Comparison of ENCODE assay signal across 9 mouse cellular contexts in genomic region chr11:17052476-17053049, GRCm38 (mm10). TPM values are rescaled to one million over a fixed set of nuclear protein-coding genes. Genes with fewer than 3 reads are reported as not detected.
DNase-seq lines count a peak whose midpoint lies in the region; ATAC-seq and TF ChIP-seq lines count a peak whose summit lies in the region.
"Had no signal": no experiment of that assay in that cellular context is flagged by ENCODE, and none has a peak within 500 bp of the region (broad histone marks: within the 10 kb centered on the region; RNA-seq: fewer than 3 reads in every experiment).

No protein-coding gene starts in this region.

- peak; percentile 42; the same call in 1 of the 2 replicates for TF ChIP-seq POLR2A in cerebellum, adult 2 months (IDR thresholded peaks at IDR 0.05; ENCODE audit: borderline replicate concordance, insufficient read depth, low read length)

- no peak for ATAC-seq in kidney, postnatal 0 days (replicated peaks; ENCODE audit: low FRiP score, low read depth)
- peak; percentile 40; the same call in 1 of the 2 replicates for ATAC-seq in granulocyte monocyte progenitor cell, adult 5-6 weeks (replicated peaks; ENCODE audit: poor library complexity, severe bottlenecking)
- peak; percentile 19; the same call in 1 of the 2 replicates for ATAC-seq in midbrain, embryonic 13.5 days
- no peak for ATAC-seq in monocyte, adult 5-6 weeks (replicated peaks; ENCODE audit: insufficient number of reproducible peaks, low FRiP score, low TSS enrichment, poor library complexity, severe bottlenecking)
- ATAC-seq in inflammation-experienced regulatory T-cells, adult 6 months = no peak

- H3K9ac ChIP-seq in kidney, postnatal 0 days (ENCODE audit: low read depth, low read length) = peak overlapping the region; percentile 67
- peak overlapping the region; percentile 89 for H3K9ac ChIP-seq in midbrain, embryonic 13.5 days (replicated peaks)

- H3K4me2 ChIP-seq in kidney, postnatal 0 days (ENCODE audit: low read length) = peak overlapping the region; percentile 67
- peak overlapping the region; percentile 64 for H3K4me2 ChIP-seq in midbrain, embryonic 13.5 days (replicated peaks)

- 10% methylated on average over 6 of the region's 6 CpGs for WGBS in kidney, postnatal 0 days
- 1% methylated on average over 6 of the region's 6 CpGs for WGBS in cerebellum, adult 2 months
- WGBS in midbrain, embryonic 13.5 days = 17% methylated on average over 6 of the region's 6 CpGs

- H3K4me1 ChIP-seq in kidney, postnatal 0 days (replicated peaks; ENCODE audit: insufficient read depth, low read length) = peaks cover 7% of the 10 kb centered on the region
- H3K4me1 ChIP-seq in cerebellum, adult 2 months (ENCODE audit: control insufficient read depth, insufficient read depth, low read length) = peaks cover 5% of the 10 kb centered on the region; the same call in 1 of the 2 replicates
- H3K4me1 ChIP-seq in midbrain, embryonic 13.5 days (replicated peaks) = peaks cover 28% of the 10 kb centered on the region

- no peaks in the 10 kb centered on the region for H3K9me3 ChIP-seq in kidney, postnatal 0 days (replicated peaks; ENCODE audit: low read length)
- no peaks in the 10 kb centered on the region for H3K9me3 ChIP-seq in midbrain, embryonic 13.5 days
- H3K9me3 ChIP-seq: G1E had no signal

- DNase-seq in kidney, postnatal 0 days (ENCODE audit: low spot score) = peak; percentile 32
- DNase-seq in kidney, adult 18-20 months = no peak
- DNase-seq in cerebellum, adult 2 months = peak; percentile 71 to 87
- DNase-seq in layer of hippocampus, adult 8-10 months (ENCODE audit: low spot score in 2 of 2) = peak; percentile 27 to 43

- TF ChIP-seq CTCF in kidney, postnatal 0 days (IDR thresholded peaks at IDR 0.05; ENCODE audit: low read depth) = no peak
- TF ChIP-seq CTCF in cerebellum, adult 2 months (IDR thresholded peaks at IDR 0.05; ENCODE audit: borderline replicate concordance, insufficient read depth, low read depth, low read length) = no peak

- no peak overlapping the region for H3K27ac ChIP-seq in kidney, postnatal 0 days
- H3K27ac ChIP-seq in cerebellum, adult 2 months (ENCODE audit: insufficient read depth, low read length) = peak overlapping the region; percentile 89
- peak overlapping the region; percentile 94 for H3K27ac ChIP-seq in midbrain, embryonic 13.5 days

- no peaks in the 10 kb centered on the region for H3K36me3 ChIP-seq in kidney, postnatal 0 days (ENCODE audit: insufficient read depth, low read length)
- peaks cover 3% of the 10 kb centered on the region; the same call in 1 of the 2 replicates for H3K36me3 ChIP-seq in midbrain, embryonic 13.5 days
- H3K36me3 ChIP-seq: G1E had no signal

- no peaks in the 10 kb centered on the region for H3K27me3 ChIP-seq in kidney, postnatal 0 days (ENCODE audit: insufficient read depth, low read length)
- no peaks in the 10 kb centered on the region for H3K27me3 ChIP-seq in cerebellum, adult 2 months (ENCODE audit: control insufficient read depth, insufficient read depth, low read length)
- no peaks in the 10 kb centered on the region for H3K27me3 ChIP-seq in midbrain, embryonic 13.5 days

- peak overlapping the region; percentile 54 for H3K4me3 ChIP-seq in kidney, postnatal 0 days (replicated peaks; ENCODE audit: low read depth, low read length)
- peak overlapping the region; percentile 85 for H3K4me3 ChIP-seq in cerebellum, adult 2 months (replicated peaks; ENCODE audit: insufficient read depth, low read depth, low read length)
- H3K4me3 ChIP-seq in midbrain, embryonic 13.5 days (replicated peaks) = peak overlapping the region; percentile 77

RNA-seq across cellular contexts. Expression of gene Plek, which starts 0.4 kb away (rescaled TPM):
- 1.2 and 1.4 TPM in 2 replicates for polyA plus RNA-seq in kidney, postnatal 0 days (2015; fragmentation: Nextera tagmentation; extraction: Ambion mirVana)
- polyA plus RNA-seq in cerebellum, adult 2 months (2012; rRNA removed) = 5.2 and 5.7 TPM in 2 replicates
- total RNA-seq in granulocyte monocyte progenitor cell, adult 5-6 weeks (2014; fragmentation: Nextera tagmentation) = 13.9 and 16.8 TPM in 2 replicates
- total RNA-seq in granulocyte monocyte progenitor cell, adult 5-6 weeks (2017) = 27.5 and 27.9 TPM in 2 replicates
- total RNA-seq in layer of hippocampus, adult 8-10 months (2022) = 10 to 100 TPM in 2 of 4 experiments, 1 to 10 TPM in 2; 6.0 to 39.3 (median 21.0) TPM
- polyA plus RNA-seq in midbrain, embryonic 13.5 days (2015; fragmentation: Nextera tagmentation; extraction: Ambion mirVana) = 3.5 and 3.8 TPM in 2 replicates
- 730 to 802 TPM (median 760 TPM) in 3 replicates for total RNA-seq in monocyte, adult 5-6 weeks (2017)
- polyA plus RNA-seq in inflammation-experienced regulatory T-cells, adult 6 months (2017; shearing (Covaris generic)) = 100 to 1,000 TPM in 1 of 3 experiments, 1 to 10 TPM in 2; 3.7 to 107 (median 5.9) TPM

RNA-seq across cellular contexts. Expression of gene Cnrip1, which starts 1.2 kb away (rescaled TPM):
- 26.7 and 27.1 TPM in 2 replicates for polyA plus RNA-seq in kidney, postnatal 0 days (2015; fragmentation: Nextera tagmentation; extraction: Ambion mirVana)
- 83.5 and 87.6 TPM in 2 replicates for polyA plus RNA-seq in cerebellum, adult 2 months (2012; rRNA removed)
- total RNA-seq in granulocyte monocyte progenitor cell, adult 5-6 weeks (2014; fragmentation: Nextera tagmentation) = 0.92 and 1.7 TPM in 2 replicates
- total RNA-seq in granulocyte monocyte progenitor cell, adult 5-6 weeks (2017) = 0.09 and 0.31 TPM in 2 replicates
- 100 to 1,000 TPM; 106 to 112 (median 111) TPM for total RNA-seq in layer of hippocampus, adult 8-10 months (2022)
- 93.1 and 96.0 TPM in 2 replicates for polyA plus RNA-seq in midbrain, embryonic 13.5 days (2015; fragmentation: Nextera tagmentation; extraction: Ambion mirVana)
- total RNA-seq in monocyte, adult 5-6 weeks (2017) = 2.0 to 15.1 TPM (median 3.2 TPM) in 3 replicates
- polyA plus RNA-seq in inflammation-experienced regulatory T-cells, adult 6 months (2017; shearing (Covaris generic)) = 10 to 100 TPM in 2 of 3 experiments, 1 to 10 TPM in 1; 6.2 to 14.0 (median 11.5) TPM
- polyA plus RNA-seq: G1E had no signal

Comparison
In these comparisons a context has a peak if more than half of its experiments do, and no peak if none do; other contexts are left out.
1. ATAC-seq: peak in granulocyte monocyte progenitor cell, adult 5-6 weeks (single experiment) and midbrain, embryonic 13.5 days (single experiment); none in kidney, postnatal 0 days (single experiment), monocyte, adult 5-6 weeks (single experiment) and inflammation-experienced regulatory T-cells, adult 6 months (single experiment).
2. Peak in every context shown above with its lines, with median percentiles within 50 percentile points of each other: H3K4me3 ChIP-seq.